Mouse (Mus musculus) midbrain, embryonic 11.5 days (tissue): ENCODE measurements around the gene Cetn2. TPM values are rescaled to one million over a fixed set of nuclear protein-coding genes. Genes with fewer than 3 reads are reported as not detected.

Source experiments
- ATAC-seq: fragments of 200-750 bp; cut with Nextera tagmentation; 2 replicates; pipeline ENCODE4 v1.8.0; 2017; ENCODE audit warnings: moderate TSS enrichment, moderate library complexity; ENCODE audit not compliant: low FRiP score
- DNase-seq: peaks from one replicate; pipeline ENCODE4 v3.0.0; 2015; ENCODE audit warnings: low spot score; ENCODE audit errors: missing footprints
- H3K27ac ChIP-seq: fragments of 300-500 bp; sonication (generic); 2 replicates; pipeline ENCODE4 v1.5.1; 2014; ENCODE audit warnings: low read depth, low read length
- H3K27me3 ChIP-seq: fragments of 300-500 bp; sonication (generic); 2 replicates; pipeline ENCODE4 v1.6.1; 2014; ENCODE audit warnings: mild to moderate bottlenecking, low read length, moderate library complexity, mixed read lengths; ENCODE audit not compliant: control insufficient read depth, insufficient read depth
- H3K36me3 ChIP-seq: fragments of 300-500 bp; sonication (generic); 2 replicates; pipeline ENCODE4 v1.6.1; 2014; ENCODE audit warnings: mild to moderate bottlenecking, low read length, moderate library complexity, mixed read lengths; ENCODE audit not compliant: control insufficient read depth, insufficient read depth
- H3K4me1 ChIP-seq: fragments of 300-500 bp; sonication (generic); 2 replicates; pipeline ENCODE4 v1.6.1; 2014; ENCODE audit warnings: low read length; ENCODE audit not compliant: control insufficient read depth, insufficient read depth
- H3K4me2 ChIP-seq: fragments of 300-500 bp; sonication (generic); 2 replicates; pipeline ENCODE4 v1.6.1; 2014; ENCODE audit warnings: mild to moderate bottlenecking, moderate library complexity
- H3K4me3 ChIP-seq: fragments of 300-500 bp; sonication (generic); 2 replicates; pipeline ENCODE4 v1.5.1; 2014; ENCODE audit warnings: low read depth, low read length
- H3K9ac ChIP-seq: fragments of 300-500 bp; sonication (generic); 2 replicates; pipeline ENCODE4 v1.6.1; 2014; ENCODE audit warnings: low read length
- H3K9me3 ChIP-seq: fragments of 300-500 bp; sonication (generic); 2 replicates; pipeline ENCODE4 v1.6.1; 2016; ENCODE audit warnings: low read length; ENCODE audit not compliant: control insufficient read depth
- WGBS: fragments of 180-500 bp; shearing (Covaris S2); extraction: QIAGEN DNeasy Blood & Tissue Kit; methylation state at CpG from one replicate; pipeline ENCODE4 v1.1.7; 2014; 5-methylcytosine and 5-hydroxymethylcytosine counted together
- polyA plus RNA-seq: library from polyadenylated mRNA; unstranded; fragments of >200 nt; fragmentation: Nextera tagmentation; extraction: Ambion mirVana; gene quantifications from 2 replicates; pipeline ENCODE4 v1.2.1, GENCODE M21; 2014

Gene Cetn2
- 136 and 148 TPM in 2 replicates for polyA plus RNA-seq

GRCm38 (mm10) chrX:72917884-72918681 lies at the start of gene Cetn2, which contains the start of gene Nsdhl:
Cetn2 (minus strand) TSS chrX:72918411.
Nsdhl (plus strand) TSS chrX:72918557.
- no peaks in the 10 kb centered on the region for H3K27me3 ChIP-seq
- 19% methylated on average over 38 of the region's 41 CpGs for WGBS
- peak within 1 kb of the TSS; percentile 38 for H3K4me3 ChIP-seq
- H3K9me3 ChIP-seq: no peaks in the 10 kb centered on the region
- H3K4me1 ChIP-seq: peaks cover 4% of the 10 kb centered on the region
- peak within 1 kb of the TSS; percentile 49 for H3K9ac ChIP-seq
- H3K27ac ChIP-seq: peak within 1 kb of the TSS; percentile 9; the same call in 1 of the 2 replicates
- no peaks in the 10 kb centered on the region for H3K36me3 ChIP-seq
- peak within 1 kb of the TSS; percentile 51 for H3K4me2 ChIP-seq
- peak; percentile 94 for DNase-seq
- peak; percentile 99 for ATAC-seq

GRCm38 (mm10) chrX:72962743-72963142 lies 44.5 kb upstream of the Cetn2 start:
- ATAC-seq (no peak), DNase-seq (no peak)
- 73% methylated on average over 3 of the region's 3 CpGs for WGBS
- Histone ChIP-seq H3K27me3 (no peaks in the 10 kb centered on the region), H3K36me3 (peaks cover 5% of the 10 kb centered on the region; the same call in 1 of the 2 replicates), H3K9ac (no peak overlapping the region), H3K27ac (no peak overlapping the region), H3K9me3 (no peaks in the 10 kb centered on the region), H3K4me2 (no peak overlapping the region), H3K4me3 (no peak overlapping the region), H3K4me1 (no peaks in the 10 kb centered on the region)

GRCm38 (mm10) chrX:72961511-72961910 lies 43.3 kb upstream of the Cetn2 start:
- H3K36me3 ChIP-seq: peaks cover 5% of the 10 kb centered on the region; the same call in 1 of the 2 replicates
- 69% methylated on average over 3 of the region's 3 CpGs for WGBS

GRCm38 (mm10) chrX:72960431-72960830 lies 42.2 kb upstream of the Cetn2 start:
- peaks cover 5% of the 10 kb centered on the region; the same call in 1 of the 2 replicates for H3K36me3 ChIP-seq
- H3K27ac ChIP-seq: no peak overlapping the region
- whole genome bisulfite sequencing: 84% methylated on average over 4 of the region's 4 CpGs
- no peaks in the 10 kb centered on the region for H3K4me1 ChIP-seq
- H3K4me2 ChIP-seq: no peak overlapping the region
- H3K27me3 ChIP-seq: no peaks in the 10 kb centered on the region
- ATAC-seq: no peak
- no peak overlapping the region for H3K9ac ChIP-seq
- DNase-seq: no peak
- no peaks in the 10 kb centered on the region for H3K9me3 ChIP-seq
- H3K4me3 ChIP-seq: no peak overlapping the region

More at GRCm38 (mm10) chrX:72961511-72961910, 43.3 kb upstream of the Cetn2 start:
- Histone ChIP-seq H3K4me3 (no peak overlapping the region), H3K9me3 (no peaks in the 10 kb centered on the region), H3K27me3 (no peaks in the 10 kb centered on the region), H3K4me2 (no peak overlapping the region), H3K9ac (no peak overlapping the region), H3K4me1 (no peaks in the 10 kb centered on the region), H3K27ac (no peak overlapping the region)
- no peak for DNase-seq
- no peak for ATAC-seq

- no peak overlapping the region for H3K9ac ChIP-seq
- H3K4me2 ChIP-seq: no peak overlapping the region
- WGBS: 84% methylated on average over 4 of the region's 4 CpGs
- no peaks in the 10 kb centered on the region for H3K4me1 ChIP-seq
- no peaks in the 10 kb centered on the region for H3K27me3 ChIP-seq
- DNase-seq (no peak), ATAC-seq (no peak)
- H3K27ac ChIP-seq: no peak overlapping the region
- H3K36me3 ChIP-seq: peaks cover 5% of the 10 kb centered on the region; the same call in 1 of the 2 replicates
- H3K4me3 ChIP-seq: no peak overlapping the region
- no peaks in the 10 kb centered on the region for H3K9me3 ChIP-seq
These were observed 38.3 kb upstream of the Cetn2 start for GRCm38 (mm10) chrX:72956486-72956885.

- DNase-seq (no peak), ATAC-seq (no peak)
- Histone ChIP-seq H3K9me3 (no peaks in the 10 kb centered on the region), H3K4me2 (no peak overlapping the region), H3K4me1 (no peaks in the 10 kb centered on the region), H3K4me3 (no peak overlapping the region), H3K36me3 (no peaks in the 10 kb centered on the region), H3K27ac (no peak overlapping the region), H3K27me3 (no peaks in the 10 kb centered on the region), H3K9ac (no peak overlapping the region)
- 74% methylated on average over 4 of the region's 4 CpGs for WGBS
These were observed 35.3 kb upstream of the Cetn2 start for GRCm38 (mm10) chrX:72953464-72953863.

- no peak overlapping the region for H3K27ac ChIP-seq
- 85% methylated on average over 2 of the region's 2 CpGs for WGBS
- DNase-seq (no peak), ATAC-seq (no peak)
- H3K4me2 ChIP-seq: no peak overlapping the region
- H3K4me3 ChIP-seq: no peak overlapping the region
- no peak overlapping the region for H3K9ac ChIP-seq
- H3K27me3 ChIP-seq: no peaks in the 10 kb centered on the region
- no peaks in the 10 kb centered on the region for H3K36me3 ChIP-seq
- no peaks in the 10 kb centered on the region for H3K9me3 ChIP-seq
- H3K4me1 ChIP-seq: peaks cover 4% of the 10 kb centered on the region
These were observed 3.2 kb upstream of the Cetn2 start for GRCm38 (mm10) chrX:72921391-72921790.

- no peak overlapping the region for H3K27ac ChIP-seq
- H3K27me3 ChIP-seq: no peaks in the 10 kb centered on the region
- H3K9me3 ChIP-seq: no peaks in the 10 kb centered on the region
- H3K4me3 ChIP-seq: peak overlapping the region; percentile 38
- DNase-seq (no peak), ATAC-seq (no peak)
- H3K4me2 ChIP-seq: peak overlapping the region; percentile 51
- 9% methylated on average over 6 of the region's 6 CpGs for WGBS
- H3K36me3 ChIP-seq: no peaks in the 10 kb centered on the region
- H3K4me1 ChIP-seq: peaks cover 4% of the 10 kb centered on the region
- H3K9ac ChIP-seq: peak overlapping the region; percentile 48
These were observed 460 bp upstream of the Cetn2 start for GRCm38 (mm10) chrX:72918682-72919059.

- Histone ChIP-seq H3K9ac (no peak overlapping the region), H3K4me1 (no peaks in the 10 kb centered on the region), H3K4me2 (no peak overlapping the region), H3K27ac (no peak overlapping the region), H3K9me3 (no peaks in the 10 kb centered on the region), H3K4me3 (no peak overlapping the region), H3K36me3 (no peaks in the 10 kb centered on the region), H3K27me3 (no peaks in the 10 kb centered on the region)
- DNase-seq: no peak
- 76% methylated on average over 1 of the region's 1 CpGs for WGBS
- ATAC-seq: no peak
These were observed 6.6 kb downstream of the Cetn2 start for GRCm38 (mm10) chrX:72911611-72912010.
